Comparison of ENCODE assay signal across 15 mouse cellular contexts in the genomic region with DNA sequence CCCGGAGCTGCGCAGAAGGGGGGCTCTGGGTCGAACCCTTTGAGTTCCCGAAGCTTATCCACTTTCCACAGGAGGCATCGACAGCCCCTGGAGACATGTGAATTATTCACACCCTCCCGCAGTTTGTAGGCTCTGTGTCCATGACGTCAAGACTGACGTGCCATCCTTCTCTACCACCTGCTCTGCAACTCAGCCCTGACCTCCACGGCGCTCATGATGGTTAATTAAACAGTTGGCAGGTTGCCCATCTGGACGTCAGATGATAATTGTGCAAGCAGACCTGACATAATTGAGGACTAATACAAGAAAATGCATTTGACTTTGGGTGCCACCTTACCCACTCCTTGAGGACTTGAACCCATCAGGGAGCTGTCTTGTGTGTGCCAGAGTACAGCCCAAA.
DNase-seq lines count a peak whose midpoint lies in the region; ATAC-seq lines count a peak whose summit lies in the region.
"Had no signal": no experiment of that assay in that cellular context is flagged by ENCODE, and none has a peak within 500 bp of the region (broad histone marks: within the 10 kb centered on the region; RNA-seq: fewer than 3 reads in every experiment).

No protein-coding gene starts in this region.

- H3K4me1 ChIP-seq in forebrain, embryonic 13.5 days = peaks cover 23% of the 10 kb centered on the region
- H3K4me1 ChIP-seq in forebrain, embryonic 10.5 days = peaks cover 8% of the 10 kb centered on the region; the same call in 1 of the 2 replicates
- H3K4me1 ChIP-seq in heart, embryonic 10.5 days = no peaks in the 10 kb centered on the region
- no peaks in the 10 kb centered on the region for H3K4me1 ChIP-seq in heart, embryonic 11.5 days (ENCODE audit: control insufficient read depth, insufficient read depth, low read length)
- H3K4me1 ChIP-seq: heart, embryonic 13.5 days had no signal

- H3K27me3 ChIP-seq in forebrain, embryonic 13.5 days = no peaks in the 10 kb centered on the region
- no peaks in the 10 kb centered on the region for H3K27me3 ChIP-seq in forebrain, embryonic 10.5 days (ENCODE audit: poor library complexity, severe bottlenecking)
- 0 out of 2 replicates have a peak, but pooled peaks cover 14% of the 10 kb centered on the region for H3K27me3 ChIP-seq in heart, embryonic 10.5 days (ENCODE audit: insufficient read depth, poor library complexity, severe bottlenecking)
- H3K27me3 ChIP-seq in heart, embryonic 11.5 days (ENCODE audit: control insufficient read depth, insufficient read depth, low read length) = no peaks in the 10 kb centered on the region

- 52% methylated on average over 11 of the region's 11 CpGs for WGBS in forebrain, embryonic 13.5 days
- whole genome bisulfite sequencing in forebrain, embryonic 10.5 days = 90% methylated on average over 11 of the region's 11 CpGs
- WGBS in heart, embryonic 10.5 days = 74% methylated on average over 11 of the region's 11 CpGs
- WGBS in heart, embryonic 11.5 days (ENCODE audit: insufficient replicate concordance) = 57% methylated on average over 11 of the region's 11 CpGs

- H3K27ac ChIP-seq in forebrain, embryonic 13.5 days = no peak overlapping the region
- no peak overlapping the region for H3K27ac ChIP-seq in forebrain, embryonic 10.5 days
- H3K27ac ChIP-seq in heart, embryonic 10.5 days = no peak overlapping the region
- H3K27ac ChIP-seq in heart, embryonic 11.5 days (ENCODE audit: low read depth, low read length) = no peak overlapping the region
- H3K27ac ChIP-seq: heart, embryonic 13.5 days had no signal

- H3K4me3 ChIP-seq in forebrain, embryonic 13.5 days = no peak overlapping the region
- H3K4me3 ChIP-seq in forebrain, embryonic 10.5 days = no peak overlapping the region
- H3K4me3 ChIP-seq in heart, embryonic 10.5 days = no peak overlapping the region
- no peak overlapping the region for H3K4me3 ChIP-seq in heart, embryonic 11.5 days (ENCODE audit: low read depth, low read length)
- H3K4me3 ChIP-seq: heart, embryonic 13.5 days had no signal

- H3K4me2 ChIP-seq in forebrain, embryonic 13.5 days = no peak overlapping the region
- no peak overlapping the region for H3K4me2 ChIP-seq in heart, embryonic 11.5 days
- H3K4me2 ChIP-seq: heart, embryonic 13.5 days had no signal

- H3K9me3 ChIP-seq in forebrain, embryonic 13.5 days (replicated peaks) = no peaks in the 10 kb centered on the region
- H3K9me3 ChIP-seq in forebrain, embryonic 10.5 days = no peaks in the 10 kb centered on the region
- H3K9me3 ChIP-seq in heart, embryonic 10.5 days = no peaks in the 10 kb centered on the region
- H3K9me3 ChIP-seq in heart, embryonic 11.5 days (replicated peaks; ENCODE audit: control insufficient read depth, low read length) = no peaks in the 10 kb centered on the region
- H3K9me3 ChIP-seq: heart, embryonic 13.5 days had no signal

- DNase-seq in forebrain, embryonic 10.5 days (ENCODE audit: extremely low spot score, low spot score) = no peak
- DNase-seq in MN1 (ENCODE audit: low spot score) = peak; percentile 66
- DNase-seq in cerebellum, adult 18-20 months = peak; percentile 60 to 63
- DNase-seq in cerebellum, postnatal 36 days = peak; percentile 28 to 47
- DNase-seq in heart, embryonic 10.5 days (ENCODE audit: low spot score) = no peak
- DNase-seq: heart, postnatal 36 days; kidney, adult 8-10 months; kidney, postnatal 25 days; lung, postnatal 10 days; thymus, adult 18-20 months had no signal

- no peaks in the 10 kb centered on the region for H3K36me3 ChIP-seq in forebrain, embryonic 13.5 days (ENCODE audit: poor library complexity, severe bottlenecking)
- H3K36me3 ChIP-seq in forebrain, embryonic 10.5 days (replicated peaks) = no peaks in the 10 kb centered on the region
- H3K36me3 ChIP-seq in heart, embryonic 10.5 days = no peaks in the 10 kb centered on the region
- no peaks in the 10 kb centered on the region for H3K36me3 ChIP-seq in heart, embryonic 11.5 days (ENCODE audit: control insufficient read depth, insufficient read depth, low read length)
- H3K36me3 ChIP-seq: heart, embryonic 13.5 days had no signal

- ATAC-seq in forebrain, embryonic 13.5 days = peak; percentile 62; the same call in 1 of the 2 replicates
- no peak for ATAC-seq in heart, embryonic 11.5 days (replicated peaks; ENCODE audit: insufficient number of reproducible peaks, low FRiP score, low TSS enrichment)
- no peak for ATAC-seq in megakaryocyte progenitor cell, adult 5-6 weeks (replicated peaks; ENCODE audit: poor library complexity)
- ATAC-seq: Patski had no signal

- H3K9ac ChIP-seq in forebrain, embryonic 13.5 days = no peak overlapping the region
- no peak overlapping the region for H3K9ac ChIP-seq in heart, embryonic 11.5 days (ENCODE audit: low read depth, low read length)
- H3K9ac ChIP-seq: heart, embryonic 13.5 days had no signal

Comparison
In these comparisons a context has a peak if more than half of its experiments do, and no peak if none do; other contexts are left out.
1. DNase-seq: peak in MN1 (single experiment), cerebellum, adult 18-20 months (2 of 2) and cerebellum, postnatal 36 days (2 of 2); none in forebrain, embryonic 10.5 days (single experiment) and heart, embryonic 10.5 days (single experiment).